Mouse (Mus musculus): ENCODE measurements around the gene Rfc2. TPM values are rescaled to one million over a fixed set of nuclear protein-coding genes. Genes with fewer than 3 reads are reported as not detected.

Rfc2 gene
- 58.1 and 87.6 TPM in 2 replicates for total RNA-seq (2014; rRNA removed)
- polyA plus RNA-seq (2015; fragmentation: Nextera tagmentation; extraction: Ambion mirVana), result 155 and 157 TPM in 2 replicates

- Histone ChIP-seq H3K4me3 (ENCODE audit: low read depth, low read length) (no peak within 1 kb of the TSS), H3K4me1 (ENCODE audit: insufficient read depth, low read length) (no peaks in the 10 kb centered on the region), H3K9ac (replicated peaks; ENCODE audit: low read length, poor library complexity, severe bottlenecking) (no peak within 1 kb of the TSS), H3K9me3 (ENCODE audit: low read length) (no peaks in the 10 kb centered on the region), H3K4me2 (ENCODE audit: low read depth, low read length, poor library complexity, severe bottlenecking) (no peak within 1 kb of the TSS), H3K27ac (ENCODE audit: low read depth, low read length) (no peak within 1 kb of the TSS), H3K27me3 (ENCODE audit: insufficient read depth, low read length) (no peaks in the 10 kb centered on the region), H3K36me3 (ENCODE audit: insufficient read depth, low read length) (no peaks in the 10 kb centered on the region)
- TF ChIP-seq CTCF (IDR thresholded peaks at IDR 0.05), result no peak
- WGBS, result 84% methylated on average over 5 of the region's 5 CpGs
- no peak for ATAC-seq (ENCODE audit: low FRiP score)
- DNase-seq (ENCODE audit: low spot score), result no peak
Measured at GRCm38 (mm10) chr5:134581146-134581545, at the start of gene Rfc2. Rfc2 (plus strand) TSS chr5:134581366.

- DNase-seq (ENCODE audit: low spot score) (peak; percentile 84), ATAC-seq (ENCODE audit: low FRiP score) (peak; percentile 66)
- peaks cover 37% of the 10 kb centered on the region for H3K36me3 ChIP-seq (ENCODE audit: insufficient read depth, low read length)
- H3K4me2 ChIP-seq (ENCODE audit: low read depth, low read length, poor library complexity, severe bottlenecking), result no peak overlapping the region
- 79% methylated on average over 9 of the region's 9 CpGs for WGBS
- no peaks in the 10 kb centered on the region for H3K9me3 ChIP-seq (ENCODE audit: low read length)
- no peak overlapping the region for H3K4me3 ChIP-seq (ENCODE audit: low read depth, low read length)
- peak overlapping the region; percentile 49 for H3K27ac ChIP-seq (ENCODE audit: low read depth, low read length)
- H3K4me1 ChIP-seq (ENCODE audit: insufficient read depth, low read length), result peaks cover 9% of the 10 kb centered on the region; the same call in 1 of the 2 replicates
- no peaks in the 10 kb centered on the region for H3K27me3 ChIP-seq (ENCODE audit: insufficient read depth, low read length)
- H3K9ac ChIP-seq (replicated peaks; ENCODE audit: low read length, poor library complexity, severe bottlenecking), result no peak overlapping the region
- no peak for TF ChIP-seq CTCF (IDR thresholded peaks at IDR 0.05)
Measured at GRCm38 (mm10) chr5:134531585-134531984, 49.6 kb upstream of the Rfc2 start.

GRCm38 (mm10) chr5:134532417-134532816, 48.7 kb upstream of the Rfc2 start:
- Histone ChIP-seq H3K27ac (ENCODE audit: low read depth, low read length) (no peak overlapping the region), H3K4me3 (ENCODE audit: low read depth, low read length) (no peak overlapping the region), H3K27me3 (ENCODE audit: insufficient read depth, low read length) (no peaks in the 10 kb centered on the region), H3K4me2 (ENCODE audit: low read depth, low read length, poor library complexity, severe bottlenecking) (no peak overlapping the region), H3K9me3 (ENCODE audit: low read length) (no peaks in the 10 kb centered on the region), H3K9ac (replicated peaks; ENCODE audit: low read length, poor library complexity, severe bottlenecking) (no peak overlapping the region), H3K36me3 (ENCODE audit: insufficient read depth, low read length) (peaks cover 37% of the 10 kb centered on the region), H3K4me1 (ENCODE audit: insufficient read depth, low read length) (peaks cover 9% of the 10 kb centered on the region; the same call in 1 of the 2 replicates)
- DNase-seq (ENCODE audit: low spot score) (no peak), ATAC-seq (ENCODE audit: low FRiP score) (no peak)
- TF ChIP-seq CTCF (IDR thresholded peaks at IDR 0.05), result no peak
- WGBS, result 94% methylated on average over 6 of the region's 6 CpGs

- Histone ChIP-seq H3K27me3 (ENCODE audit: insufficient read depth, low read length) (no peaks in the 10 kb centered on the region), H3K9me3 (ENCODE audit: low read length) (no peaks in the 10 kb centered on the region), H3K4me3 (ENCODE audit: low read depth, low read length) (no peak overlapping the region), H3K36me3 (ENCODE audit: insufficient read depth, low read length) (peaks cover 35% of the 10 kb centered on the region), H3K9ac (replicated peaks; ENCODE audit: low read length, poor library complexity, severe bottlenecking) (no peak overlapping the region), H3K4me2 (ENCODE audit: low read depth, low read length, poor library complexity, severe bottlenecking) (no peak overlapping the region), H3K27ac (ENCODE audit: low read depth, low read length) (no peak overlapping the region), H3K4me1 (ENCODE audit: insufficient read depth, low read length) (no peaks in the 10 kb centered on the region)
- WGBS, result 89% methylated on average over 6 of the region's 6 CpGs
- DNase-seq (ENCODE audit: low spot score) (no peak), ATAC-seq (ENCODE audit: low FRiP score) (no peak)
- TF ChIP-seq CTCF (IDR thresholded peaks at IDR 0.05), result no peak
Measured at GRCm38 (mm10) chr5:134536036-134536435, 45.1 kb upstream of the Rfc2 start.

GRCm38 (mm10) chr5:134539891-134540290, 41.3 kb upstream of the Rfc2 start:
- H3K27ac ChIP-seq (ENCODE audit: low read depth, low read length), result peak overlapping the region; percentile 47; the same call in 1 of the 2 replicates
- TF ChIP-seq CTCF (IDR thresholded peaks at IDR 0.05), result no peak
- peaks cover 5% of the 10 kb centered on the region for H3K36me3 ChIP-seq (ENCODE audit: insufficient read depth, low read length)
- 11% methylated on average over 3 of the region's 3 CpGs for WGBS
- no peaks in the 10 kb centered on the region for H3K27me3 ChIP-seq (ENCODE audit: insufficient read depth, low read length)
- no peak overlapping the region for H3K4me3 ChIP-seq (ENCODE audit: low read depth, low read length)
- no peaks in the 10 kb centered on the region for H3K9me3 ChIP-seq (ENCODE audit: low read length)
- DNase-seq (ENCODE audit: low spot score) (peak; percentile 81), ATAC-seq (ENCODE audit: low FRiP score) (peak; percentile 87)
- no peaks in the 10 kb centered on the region for H3K4me1 ChIP-seq (ENCODE audit: insufficient read depth, low read length)
- no peak overlapping the region for H3K9ac ChIP-seq (replicated peaks; ENCODE audit: low read length, poor library complexity, severe bottlenecking)
- H3K4me2 ChIP-seq (ENCODE audit: low read depth, low read length, poor library complexity, severe bottlenecking), result no peak overlapping the region

GRCm38 (mm10) chr5:134540881-134541280, 40.3 kb upstream of the Rfc2 start:
- H3K4me2 ChIP-seq (ENCODE audit: low read depth, low read length, poor library complexity, severe bottlenecking), result no peak overlapping the region
- no peaks in the 10 kb centered on the region for H3K27me3 ChIP-seq (ENCODE audit: insufficient read depth, low read length)
- H3K9ac ChIP-seq (replicated peaks; ENCODE audit: low read length, poor library complexity, severe bottlenecking), result no peak overlapping the region
- DNase-seq (ENCODE audit: low spot score), result no peak
- no peak overlapping the region for H3K4me3 ChIP-seq (ENCODE audit: low read depth, low read length)
- H3K9me3 ChIP-seq (ENCODE audit: low read length), result no peaks in the 10 kb centered on the region
- no peak for TF ChIP-seq CTCF (IDR thresholded peaks at IDR 0.05)
- H3K4me1 ChIP-seq (ENCODE audit: insufficient read depth, low read length), result no peaks in the 10 kb centered on the region
- H3K36me3 ChIP-seq (ENCODE audit: insufficient read depth, low read length), result 0 out of 2 replicates have a peak, but pooled peaks cover 3% of the 10 kb centered on the region
- no peak overlapping the region for H3K27ac ChIP-seq (ENCODE audit: low read depth, low read length)
- WGBS, result 74% methylated on average over 6 of the region's 6 CpGs
- ATAC-seq (ENCODE audit: low FRiP score), result no peak
